Mouse (Mus musculus) kidney, adult 18-20 months (tissue): ENCODE measurements around the gene Aoah.

Experiments used
- DNase-seq: peaks from one replicate; pipeline ENCODE4 v3.0.0; 2021

Aoah gene

GRCm38 (mm10) chr13:20916698-20917511 is 123.0 kb downstream of the Aoah start:
- no peak for DNase-seq

- DNase-seq = no peak
Observed at GRCm38 (mm10) chr13:20920401-20920800, 126.5 kb downstream of the Aoah start.

- no peak for DNase-seq
Observed at GRCm38 (mm10) chr13:20936016-20936415, 142.1 kb downstream of the Aoah start.

GRCm38 (mm10) chr13:20937452-20937851 is 143.5 kb downstream of the Aoah start:
- DNase-seq = peak; percentile 67

- DNase-seq = no peak
Observed at GRCm38 (mm10) chr13:20939099-20939498, 145.2 kb downstream of the Aoah start.

GRCm38 (mm10) chr13:20940389-20940788 is 146.5 kb downstream of the Aoah start:
- DNase-seq = peak; percentile 25

- DNase-seq = peak; percentile 9
Observed at GRCm38 (mm10) chr13:20941707-20942106, 147.8 kb downstream of the Aoah start.

- DNase-seq = no peak
Observed at GRCm38 (mm10) chr13:20963086-20963485, 169.2 kb downstream of the Aoah start.

- DNase-seq = no peak
Observed at GRCm38 (mm10) chr13:20981234-20982230, 187.6 kb downstream of the Aoah start.

GRCm38 (mm10) chr13:20985510-20985909 is 191.6 kb downstream of the Aoah start:
- no peak for DNase-seq

- no peak for DNase-seq
Observed at GRCm38 (mm10) chr13:20985961-20986360, 192.0 kb downstream of the Aoah start.

- DNase-seq = no peak
Observed at GRCm38 (mm10) chr13:21005238-21005637, 211.3 kb downstream of the Aoah start.

- DNase-seq = no peak
Observed at GRCm38 (mm10) chr13:21005642-21006320, 211.9 kb downstream of the Aoah start.

GRCm38 (mm10) chr13:21006321-21006653 is 212.4 kb downstream of the Aoah start:
- no peak for DNase-seq

GRCm38 (mm10) chr13:21013659-21014058 is 219.7 kb downstream of the Aoah start:
- no peak for DNase-seq

- no peak for DNase-seq
Observed at GRCm38 (mm10) chr13:21024831-21025230, 230.9 kb downstream of the Aoah start.

- DNase-seq = no peak
Observed at GRCm38 (mm10) chr13:21033176-21033575, 239.3 kb downstream of the Aoah start.

GRCm38 (mm10) chr13:21035011-21035410 is 241.1 kb downstream of the Aoah start:
- no peak for DNase-seq

- DNase-seq = no peak
Observed at GRCm38 (mm10) chr13:21035981-21036380, 242.1 kb downstream of the Aoah start.

- DNase-seq = no peak
Observed at GRCm38 (mm10) chr13:21040589-21041199, 246.8 kb downstream of the Aoah start.

- DNase-seq = no peak
Observed at GRCm38 (mm10) chr13:21050118-21050517, 256.2 kb downstream of the Aoah start.

- DNase-seq = no peak
Observed at GRCm38 (mm10) chr13:21066021-21066420, 272.1 kb downstream of the Aoah start.

- no peak for DNase-seq
Observed at GRCm38 (mm10) chr13:21074847-21075246, 280.9 kb downstream of the Aoah start, which contains the start of gene Olfr1370. Olfr1370 (minus strand) TSS chr13:21074947.
